Mouse (Mus musculus): ENCODE measurements around the gene Numbl. TPM values are rescaled to one million over a fixed set of nuclear protein-coding genes. Genes with fewer than 3 reads are reported as not detected.
"Not testable (repeated sequence)": the region's sequence is repeated elsewhere in the genome, so short reads cannot be mapped to it uniquely, and the experiment has no call there.

Numbl gene
- total RNA-seq, 1 experiment = 14.1 TPM

- H3K9me3 ChIP-seq (ENCODE audit: control insufficient read depth, insufficient read depth, low read depth, low read length) = no peaks in the 10 kb centered on the region
- peaks cover under 1 to 13% of the 10 kb centered on the region in 2 experiments; a peak in 2 of 4 replicates for H3K4me1 ChIP-seq (ENCODE audit: control insufficient read depth in 2 of 2, insufficient read depth in 2 of 2, low read length in 2 of 2, poor library complexity in 1 of 2)
- H3K4me3 ChIP-seq (ENCODE audit: insufficient read depth in 1 of 2, low read depth in 1 of 2, low read length in 2 of 2, poor library complexity in 1 of 2, severe bottlenecking in 1 of 2) = no peak overlapping the region
- TF ChIP-seq ZNF384 (IDR thresholded peaks at IDR 0.05; ENCODE audit: low read depth, low read length) = no peak
- H3K36me3 ChIP-seq (ENCODE audit: control insufficient read depth, insufficient read depth, low read length, poor library complexity, severe bottlenecking) = no peaks in the 10 kb centered on the region; the same call in 1 of the 2 replicates
- no peak for DNase-seq (ENCODE audit: low read depth, low spot score)
- H3K27ac ChIP-seq (ENCODE audit: insufficient read depth, low read depth, low read length, poor library complexity, severe bottlenecking) = no peak overlapping the region
- in situ Hi-C loops (cut with MboI; ENCODE audit: low sequenced_read_pairs in 2 of 2, unreplicated experiment in 2 of 2) = no loop called here
- no peak overlapping the region for H3K9ac ChIP-seq (ENCODE audit: insufficient read depth, low read depth, low read length, poor library complexity, severe bottlenecking)
Observed at GRCm38 (mm10) chr7:27237527-27237926, 20.7 kb upstream of the Numbl start.

DNA sequence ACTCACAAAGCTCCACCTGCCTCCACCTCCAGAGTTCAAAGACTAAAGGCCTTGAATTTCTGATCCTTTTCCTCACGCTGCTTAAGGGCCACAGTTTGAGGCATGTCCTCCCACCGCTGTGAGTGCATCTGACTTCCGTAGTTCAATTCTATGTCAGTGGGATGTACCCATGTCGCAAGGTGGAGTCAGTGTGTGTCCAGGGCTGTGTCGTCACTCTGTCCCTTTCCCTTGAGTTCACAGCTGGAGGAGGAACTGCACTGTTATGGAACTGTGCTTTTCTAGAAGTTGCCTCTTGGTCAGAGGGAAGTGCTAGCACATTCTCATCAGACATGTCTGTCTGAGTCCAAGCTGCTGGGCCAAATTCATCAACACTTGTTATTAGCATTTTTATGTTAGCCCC, 19.7 kb upstream of the Numbl start:
- Histone ChIP-seq H3K4me3 (ENCODE audit: insufficient read depth in 1 of 2, low read depth in 1 of 2, low read length in 2 of 2, poor library complexity in 1 of 2, severe bottlenecking in 1 of 2) (no peak overlapping the region), H3K27ac (ENCODE audit: insufficient read depth, low read depth, low read length, poor library complexity, severe bottlenecking) (no peak overlapping the region), H3K4me1 (ENCODE audit: control insufficient read depth in 2 of 2, insufficient read depth in 2 of 2, low read length in 2 of 2, poor library complexity in 1 of 2) (peaks cover 2 to 18% of the 10 kb centered on the region in 2 experiments; a peak in 2 of 4 replicates), H3K9me3 (ENCODE audit: control insufficient read depth, insufficient read depth, low read depth, low read length) (no peaks in the 10 kb centered on the region), H3K9ac (ENCODE audit: insufficient read depth, low read depth, low read length, poor library complexity, severe bottlenecking) (no peak overlapping the region), H3K36me3 (ENCODE audit: control insufficient read depth, insufficient read depth, low read length, poor library complexity, severe bottlenecking) (no peaks in the 10 kb centered on the region; the same call in 1 of the 2 replicates)
- in situ Hi-C loops (cut with MboI; ENCODE audit: low sequenced_read_pairs in 2 of 2, unreplicated experiment in 2 of 2) = no loop called here
- TF ChIP-seq CHD2 (IDR thresholded peaks at IDR 0.05; ENCODE audit: low read depth, low read length) (no peak), MAFK (IDR thresholded peaks at IDR 0.05; ENCODE audit: insufficient read depth, low read depth, low read length) (no peak), ZC3H11A (IDR thresholded peaks at IDR 0.05; ENCODE audit: borderline replicate concordance, low read depth, low read length) (no peak), HCFC1 (IDR thresholded peaks at IDR 0.05; ENCODE audit: borderline replicate concordance, insufficient read depth, low read length) (no peak), ZNF384 (IDR thresholded peaks at IDR 0.05; ENCODE audit: low read depth, low read length) (no peak)
- DNase-seq (ENCODE audit: low read depth, low spot score) = no peak

- DNase-seq (ENCODE audit: low read depth, low spot score) = no peak
- no peaks in the 10 kb centered on the region; the same call in 1 of the 2 replicates for H3K36me3 ChIP-seq (ENCODE audit: control insufficient read depth, insufficient read depth, low read length, poor library complexity, severe bottlenecking)
- H3K27ac ChIP-seq (ENCODE audit: insufficient read depth, low read depth, low read length, poor library complexity, severe bottlenecking) = no peak overlapping the region
- H3K9me3 ChIP-seq (ENCODE audit: control insufficient read depth, insufficient read depth, low read depth, low read length) = no peaks in the 10 kb centered on the region
- peaks cover 2 to 13% of the 10 kb centered on the region in 2 experiments; a peak in 2 of 4 replicates for H3K4me1 ChIP-seq (ENCODE audit: control insufficient read depth in 2 of 2, insufficient read depth in 2 of 2, low read length in 2 of 2, poor library complexity in 1 of 2)
- TF ChIP-seq CHD2 (IDR thresholded peaks at IDR 0.05; ENCODE audit: low read depth, low read length) (no peak), MAFK (IDR thresholded peaks at IDR 0.05; ENCODE audit: insufficient read depth, low read depth, low read length) (no peak), ZC3H11A (IDR thresholded peaks at IDR 0.05; ENCODE audit: borderline replicate concordance, low read depth, low read length) (no peak), HCFC1 (IDR thresholded peaks at IDR 0.05; ENCODE audit: borderline replicate concordance, insufficient read depth, low read length) (no peak), ZNF384 (IDR thresholded peaks at IDR 0.05; ENCODE audit: low read depth, low read length) (no peak)
- H3K9ac ChIP-seq (ENCODE audit: insufficient read depth, low read depth, low read length, poor library complexity, severe bottlenecking) = no peak overlapping the region
- no peak overlapping the region for H3K4me3 ChIP-seq (ENCODE audit: insufficient read depth in 1 of 2, low read depth in 1 of 2, low read length in 2 of 2, poor library complexity in 1 of 2, severe bottlenecking in 1 of 2)
- in situ Hi-C loops (cut with MboI; ENCODE audit: low sequenced_read_pairs in 2 of 2, unreplicated experiment in 2 of 2) = no loop called here
Observed at GRCm38 (mm10) chr7:27243211-27243610, 15.0 kb upstream of the Numbl start.

GRCm38 (mm10) chr7:27244088-27244487, 14.1 kb upstream of the Numbl start:
- H3K4me3 ChIP-seq (ENCODE audit: insufficient read depth in 1 of 2, low read depth in 1 of 2, low read length in 2 of 2, poor library complexity in 1 of 2, severe bottlenecking in 1 of 2); H3K36me3 ChIP-seq (ENCODE audit: control insufficient read depth, insufficient read depth, low read length, poor library complexity, severe bottlenecking); in situ Hi-C loops (cut with MboI; ENCODE audit: low sequenced_read_pairs in 2 of 2, unreplicated experiment in 2 of 2); DNase-seq (ENCODE audit: low read depth, low spot score); H3K9me3 ChIP-seq (ENCODE audit: control insufficient read depth, insufficient read depth, low read depth, low read length); H3K27ac ChIP-seq (ENCODE audit: insufficient read depth, low read depth, low read length, poor library complexity, severe bottlenecking); H3K9ac ChIP-seq (ENCODE audit: insufficient read depth, low read depth, low read length, poor library complexity, severe bottlenecking): not testable (repeated sequence)
- H3K4me1 ChIP-seq (ENCODE audit: control insufficient read depth in 2 of 2, insufficient read depth in 2 of 2, low read length in 2 of 2, poor library complexity in 1 of 2) = peaks cover 2 to 13% of the 10 kb centered on the region in 2 experiments; a peak in 2 of 4 replicates

DNA sequence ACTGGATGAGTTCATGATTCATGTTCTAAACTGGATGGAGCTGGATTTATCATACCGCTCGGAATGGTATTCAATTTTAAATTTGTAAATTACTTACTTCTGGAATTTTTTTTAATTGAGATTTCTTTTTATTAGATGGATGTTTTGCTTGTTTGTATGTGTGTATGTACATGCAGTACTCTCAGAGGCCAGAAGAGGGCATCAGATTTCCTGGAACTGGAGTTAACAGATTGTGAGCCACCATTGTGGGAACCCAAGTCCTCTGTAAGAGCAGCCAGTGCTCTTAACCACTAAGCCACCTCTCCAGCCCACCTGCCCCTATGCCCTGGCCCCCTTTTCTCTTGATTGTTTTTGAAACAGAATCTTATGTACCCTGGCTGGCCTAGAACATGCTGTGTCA, 9.1 kb upstream of the Numbl start:
- H3K4me1 ChIP-seq (ENCODE audit: control insufficient read depth in 2 of 2, insufficient read depth in 2 of 2, low read length in 2 of 2, poor library complexity in 1 of 2) = peaks cover 0 to 5% of the 10 kb centered on the region in 2 experiments; a peak in 1 of 4 replicates
- in situ Hi-C loops (cut with MboI; ENCODE audit: low sequenced_read_pairs in 2 of 2, unreplicated experiment in 2 of 2) = no loop called here
- no peaks in the 10 kb centered on the region for H3K36me3 ChIP-seq (ENCODE audit: control insufficient read depth, insufficient read depth, low read length, poor library complexity, severe bottlenecking)
- no peaks in the 10 kb centered on the region for H3K9me3 ChIP-seq (ENCODE audit: control insufficient read depth, insufficient read depth, low read depth, low read length)
- H3K9ac ChIP-seq (ENCODE audit: insufficient read depth, low read depth, low read length, poor library complexity, severe bottlenecking) = no peak overlapping the region
- DNase-seq (ENCODE audit: low read depth, low spot score) = no peak
- no peak overlapping the region for H3K4me3 ChIP-seq (ENCODE audit: insufficient read depth in 1 of 2, low read depth in 1 of 2, low read length in 2 of 2, poor library complexity in 1 of 2, severe bottlenecking in 1 of 2)
- H3K27ac ChIP-seq (ENCODE audit: insufficient read depth, low read depth, low read length, poor library complexity, severe bottlenecking) = no peak overlapping the region
- TF ChIP-seq CHD2 (IDR thresholded peaks at IDR 0.05; ENCODE audit: low read depth, low read length) (no peak), HCFC1 (IDR thresholded peaks at IDR 0.05; ENCODE audit: borderline replicate concordance, insufficient read depth, low read length) (no peak), ZC3H11A (IDR thresholded peaks at IDR 0.05; ENCODE audit: borderline replicate concordance, low read depth, low read length) (no peak), ZNF384 (IDR thresholded peaks at IDR 0.05; ENCODE audit: low read depth, low read length) (no peak), MAFK (IDR thresholded peaks at IDR 0.05; ENCODE audit: insufficient read depth, low read depth, low read length) (no peak)
